Mouse (Mus musculus) intestine, postnatal 0 days (tissue): ENCODE data around the gene Htr6. TPM values are rescaled to one million over a fixed set of nuclear protein-coding genes. Genes with fewer than 3 reads are reported as not detected.

Source experiments
- ATAC-seq: fragments of 200-750 bp; cut with Nextera tagmentation; 2 replicates; pipeline ENCODE4 v1.8.0; 2017; ENCODE audit warnings: mild to moderate bottlenecking, moderate TSS enrichment, moderate library complexity
- H3K27ac ChIP-seq: fragments of 300-500 bp; sonication (generic); 2 replicates; pipeline ENCODE4 v1.5.1; 2014; ENCODE audit warnings: mild to moderate bottlenecking, low read depth, low read length, moderate library complexity
- H3K27me3 ChIP-seq: fragments of 300-500 bp; sonication (generic); replicated peaks from 2 replicates; pipeline ENCODE4 v1.6.1; 2014; ENCODE audit warnings: low read length, mixed read lengths; ENCODE audit not compliant: control insufficient read depth, insufficient read depth
- H3K36me3 ChIP-seq: fragments of 300-500 bp; sonication (generic); 2 replicates; pipeline ENCODE4 v1.6.1; 2014; ENCODE audit warnings: mild to moderate bottlenecking, moderate library complexity; ENCODE audit not compliant: control insufficient read depth, insufficient read depth
- H3K4me1 ChIP-seq: fragments of 300-500 bp; sonication (generic); replicated peaks from 2 replicates; pipeline ENCODE4 v1.6.1; 2014; ENCODE audit warnings: antibody characterized with exemption, low read length, mixed read lengths; ENCODE audit not compliant: control insufficient read depth, insufficient read depth
- H3K4me2 ChIP-seq: fragments of 300-500 bp; sonication (generic); replicated peaks from 2 replicates; pipeline ENCODE4 v1.6.1; 2014; ENCODE audit warnings: low read depth, mild to moderate bottlenecking, moderate library complexity
- H3K4me3 ChIP-seq: fragments of 300-500 bp; sonication (generic); 2 replicates; pipeline ENCODE4 v1.5.1; 2014; ENCODE audit warnings: low read depth, low read length
- H3K9ac ChIP-seq: fragments of 300-500 bp; sonication (generic); 2 replicates; pipeline ENCODE4 v1.6.1; 2014; ENCODE audit warnings: mild to moderate bottlenecking, low read depth, low read length
- H3K9me3 ChIP-seq: fragments of 300-500 bp; sonication (generic); 2 replicates; pipeline ENCODE4 v1.6.1; 2016; ENCODE audit warnings: mixed run types; ENCODE audit not compliant: control insufficient read depth
- CTCF ChIP-seq: sonication (generic); IDR thresholded peaks from 2 replicates; pipeline ENCODE4 v1.5.1; 2016; ENCODE audit warnings: low read depth, mild to moderate bottlenecking, control low read depth, antibody characterized with exemption, moderate library complexity
- WGBS: fragments of 180-500 bp; shearing (Covaris S2); extraction: QIAGEN DNeasy Blood & Tissue Kit; methylation state at CpG from one replicate; pipeline ENCODE4 v1.1.7; 2014; 5-methylcytosine and 5-hydroxymethylcytosine counted together
- polyA plus RNA-seq: library from polyadenylated mRNA; unstranded; fragments of >200 nt; fragmentation: Nextera tagmentation; extraction: Ambion mirVana; gene quantifications from 2 replicates; pipeline ENCODE4 v1.2.1, GENCODE M21; 2015

Htr6 gene
- polyA plus RNA-seq, 1 experiment from 2014 or later: not detected

- Histone ChIP-seq H3K4me3 (no peak overlapping the region), H3K4me2 (no peak overlapping the region), H3K27me3 (no peaks in the 10 kb centered on the region), H3K4me1 (no peaks in the 10 kb centered on the region), H3K27ac (no peak overlapping the region), H3K9ac (no peak overlapping the region), H3K9me3 (no peaks in the 10 kb centered on the region), H3K36me3 (peaks cover 15% of the 10 kb centered on the region)
- TF ChIP-seq CTCF: no peak
- no peak for ATAC-seq
- WGBS: 65% methylated on average over 6 of the region's 6 CpGs
These were observed 44.7 kb downstream of the Htr6 start for GRCm38 (mm10) chr4:139030675-139031074.

- Histone ChIP-seq H3K36me3 (peaks cover 18% of the 10 kb centered on the region), H3K27me3 (no peaks in the 10 kb centered on the region), H3K9ac (no peak overlapping the region), H3K9me3 (no peaks in the 10 kb centered on the region), H3K4me3 (no peak overlapping the region), H3K4me1 (0 out of 2 replicates have a peak, but pooled peaks cover 6% of the 10 kb centered on the region), H3K27ac (no peak overlapping the region), H3K4me2 (no peak overlapping the region)
- no peak for ATAC-seq
- WGBS: 30% methylated on average over 2 of the region's 2 CpGs
- TF ChIP-seq CTCF: no peak
These were observed 51.0 kb downstream of the Htr6 start for GRCm38 (mm10) chr4:139024379-139024778.

GRCm38 (mm10) chr4:139020385-139020784 lies 55.0 kb downstream of the Htr6 start:
- peak overlapping the region; percentile 51; the same call in 1 of the 2 replicates for H3K27ac ChIP-seq
- 43% methylated on average over 3 of the region's 3 CpGs for WGBS

GRCm38 (mm10) chr4:139019413-139019812 lies 56.0 kb downstream of the Htr6 start:
- no peak overlapping the region for H3K4me3 ChIP-seq
- peaks cover 13% of the 10 kb centered on the region for H3K36me3 ChIP-seq
- ATAC-seq: peak; percentile 83
- H3K27ac ChIP-seq: peak overlapping the region; percentile 74
- 0 out of 2 replicates have a peak, but pooled peaks cover 10% of the 10 kb centered on the region for H3K4me1 ChIP-seq
- H3K9me3 ChIP-seq: 0 out of 2 replicates have a peak, but pooled peaks cover 4% of the 10 kb centered on the region
- peak overlapping the region; percentile 49 for H3K4me2 ChIP-seq
- 30% methylated on average over 13 of the region's 13 CpGs for whole genome bisulfite sequencing
- no peak for TF ChIP-seq CTCF
- no peak overlapping the region for H3K9ac ChIP-seq
- H3K27me3 ChIP-seq: no peaks in the 10 kb centered on the region

More at GRCm38 (mm10) chr4:139020385-139020784, 55.0 kb downstream of the Htr6 start:
- H3K4me2 ChIP-seq: peak overlapping the region; percentile 49
- H3K27me3 ChIP-seq: no peaks in the 10 kb centered on the region
- H3K9ac ChIP-seq: no peak overlapping the region
- no peak overlapping the region for H3K4me3 ChIP-seq
- H3K4me1 ChIP-seq: 0 out of 2 replicates have a peak, but pooled peaks cover 10% of the 10 kb centered on the region
- ATAC-seq: no peak
- H3K9me3 ChIP-seq: no peaks in the 10 kb centered on the region
- H3K36me3 ChIP-seq: peaks cover 13% of the 10 kb centered on the region
- no peak for TF ChIP-seq CTCF

GRCm38 (mm10) chr4:139018976-139019375 lies 56.4 kb downstream of the Htr6 start:
- 39% methylated on average over 4 of the region's 4 CpGs for WGBS
- no peaks in the 10 kb centered on the region for H3K27me3 ChIP-seq
- H3K36me3 ChIP-seq: peaks cover 10% of the 10 kb centered on the region
- 0 out of 2 replicates have a peak, but pooled peaks cover 4% of the 10 kb centered on the region for H3K9me3 ChIP-seq
- peak overlapping the region; percentile 74 for H3K27ac ChIP-seq
- TF ChIP-seq CTCF: no peak
- ATAC-seq: no peak
- peak overlapping the region; percentile 49 for H3K4me2 ChIP-seq
- no peak overlapping the region for H3K4me3 ChIP-seq
- no peak overlapping the region for H3K9ac ChIP-seq
- 0 out of 2 replicates have a peak, but pooled peaks cover 10% of the 10 kb centered on the region for H3K4me1 ChIP-seq

GRCm38 (mm10) chr4:139018388-139018787 lies 57.0 kb downstream of the Htr6 start:
- no peak for TF ChIP-seq CTCF
- Histone ChIP-seq H3K9ac (no peak overlapping the region), H3K4me3 (no peak overlapping the region), H3K9me3 (0 out of 2 replicates have a peak, but pooled peaks cover 4% of the 10 kb centered on the region), H3K27me3 (no peaks in the 10 kb centered on the region), H3K4me2 (peak overlapping the region; percentile 49), H3K27ac (peak overlapping the region; percentile 74), H3K4me1 (0 out of 2 replicates have a peak, but pooled peaks cover 10% of the 10 kb centered on the region), H3K36me3 (peaks cover 10% of the 10 kb centered on the region)
- WGBS: 35% methylated on average over 14 of the region's 14 CpGs
- ATAC-seq: peak; percentile 65
